In genomic region chr17:34381876-34382275, GRCm38 (mm10) we compare ENCODE assay signal across 32 mouse cellular contexts. TPM values are rescaled to one million over a fixed set of nuclear protein-coding genes. Genes with fewer than 3 reads are reported as not detected.
DNase-seq lines count a peak whose midpoint lies in the region; ATAC-seq and TF ChIP-seq lines count a peak whose summit lies in the region.
"Had no signal": no experiment of that assay in that cellular context is flagged by ENCODE, and none has a peak within 500 bp of the region (broad histone marks: within the 10 kb centered on the region; RNA-seq: fewer than 3 reads in every experiment).

No protein-coding gene starts in this region.

- no peaks in the 10 kb centered on the region for H3K4me1 ChIP-seq in heart, embryonic 10.5 days
- H3K4me1 ChIP-seq in forebrain, embryonic 13.5 days = 0 out of 2 replicates have a peak, but pooled peaks cover 3% of the 10 kb centered on the region
- H3K4me1 ChIP-seq: embryonic facial prominence, embryonic 12.5 days had no signal

- intact Hi-C loops in gastrocnemius, adult 2 months (cut with DNase I) = no loop called here

- WGBS in heart, embryonic 10.5 days = 69% methylated on average over 11 of the region's 11 CpGs
- 66% methylated on average over 11 of the region's 11 CpGs for WGBS in forebrain, embryonic 13.5 days

- no peaks in the 10 kb centered on the region for H3K9me3 ChIP-seq in heart, embryonic 10.5 days
- no peaks in the 10 kb centered on the region for H3K9me3 ChIP-seq in forebrain, embryonic 13.5 days (replicated peaks)
- H3K9me3 ChIP-seq: embryonic facial prominence, embryonic 12.5 days had no signal

- H3K4me3 ChIP-seq in heart, embryonic 10.5 days = no peak overlapping the region
- H3K4me3 ChIP-seq in gastrocnemius, adult 2 months = no peak overlapping the region
- H3K4me3 ChIP-seq in forebrain, embryonic 13.5 days = no peak overlapping the region
- H3K4me3 ChIP-seq: embryonic facial prominence, embryonic 12.5 days had no signal

- H3K9ac ChIP-seq in forebrain, embryonic 13.5 days = no peak overlapping the region
- H3K9ac ChIP-seq: embryonic facial prominence, embryonic 12.5 days had no signal

- no peak overlapping the region for H3K4me2 ChIP-seq in forebrain, embryonic 13.5 days
- H3K4me2 ChIP-seq: embryonic facial prominence, embryonic 12.5 days had no signal

- DNase-seq in heart, adult 11 months = peak; percentile 84
- no peak for DNase-seq in heart, embryonic 10.5 days (ENCODE audit: low spot score)
- peak; percentile 80 for DNase-seq in ES-CJ7 (ENCODE audit: low read depth, low spot score)
- peak; percentile 44 for DNase-seq in R1 (ENCODE audit: low read depth, low spot score)
- DNase-seq in gastrocnemius, adult 2 months = no peak
- DNase-seq in gastrocnemius, adult 18-20 months (ENCODE audit: low spot score) = no peak
- DNase-seq: adrenal gland, postnatal 10 days; adrenal gland, postnatal 25 days; B cell, adult 2 months; cerebellum, adult 11 months; cerebellum, adult 18-20 months; cerebellum, adult 8-10 months; cerebellum, adult 9-11 months; cerebellum, postnatal 14 days; cerebellum, postnatal 36 days; embryo, embryonic 11 days had no signal

- no peaks in the 10 kb centered on the region for H3K36me3 ChIP-seq in heart, embryonic 10.5 days
- H3K36me3 ChIP-seq in forebrain, embryonic 13.5 days (ENCODE audit: poor library complexity, severe bottlenecking) = no peaks in the 10 kb centered on the region
- H3K36me3 ChIP-seq: embryonic facial prominence, embryonic 12.5 days; G1E had no signal

- H3K27ac ChIP-seq in heart, embryonic 10.5 days = no peak overlapping the region
- no peak overlapping the region for H3K27ac ChIP-seq in gastrocnemius, adult 2 months
- H3K27ac ChIP-seq in forebrain, embryonic 13.5 days = no peak overlapping the region
- H3K27ac ChIP-seq: embryonic facial prominence, embryonic 12.5 days had no signal

- TF ChIP-seq CTCF in gastrocnemius, adult 2 months (IDR thresholded peaks at IDR 0.05) = no peak

- ATAC-seq in forebrain, embryonic 13.5 days = no peak
- ATAC-seq: activated CD4-positive, CD25-positive, alpha-beta regulatory T cell, adult 4 months; CD4-positive, CD25-positive, alpha-beta regulatory T cell, adult 4 months; forebrain, embryonic 14.5 days; forebrain, embryonic 16.5 days; Patski had no signal

- 0 out of 2 replicates have a peak, but pooled peaks cover 4% of the 10 kb centered on the region for H3K27me3 ChIP-seq in heart, embryonic 10.5 days (ENCODE audit: insufficient read depth, poor library complexity, severe bottlenecking)
- H3K27me3 ChIP-seq in forebrain, embryonic 13.5 days = no peaks in the 10 kb centered on the region; the same call in 1 of the 2 replicates
- H3K27me3 ChIP-seq: CH12.LX; embryonic facial prominence, embryonic 12.5 days had no signal

RNA-seq across cellular contexts. Expression of gene Btnl1, which starts 4.9 kb away (rescaled TPM):
- not detected in 2 replicates for polyA plus RNA-seq in heart, embryonic 10.5 days (2016; fragmentation: Nextera tagmentation; extraction: Ambion mirVana)
- not detected for total RNA-seq in gastrocnemius, adult 2 months (2021)
- total RNA-seq in gastrocnemius, adult 18-20 months (2021) = not detected
- not detected in 2 replicates for polyA plus RNA-seq in forebrain, embryonic 13.5 days (2015; fragmentation: Nextera tagmentation; extraction: Ambion mirVana)
- total RNA-seq: adrenal gland, adult 18-20 months; adrenal gland, postnatal 10 days; adrenal gland, postnatal 25 days; adrenal gland, postnatal 4 days; CH12.LX; common myeloid progenitor, adult 5-6 weeks had no signal
- polyA plus RNA-seq: activated CD4-positive, CD25-positive, alpha-beta regulatory T cell, adult 4 months; brain, embryonic 14.5 days; CD4-positive, CD25-positive, alpha-beta regulatory T cell, adult 4 months; embryonic facial prominence, embryonic 12.5 days; embryonic facial prominence, embryonic 14.5 days; forebrain, embryonic 11.5 days; forebrain, embryonic 14.5 days; forebrain, embryonic 16.5 days; frontal cortex, adult 2 months; G1E; Patski had no signal

RNA-seq across cellular contexts. Expression of gene BC051142, which starts 16.7 kb away (rescaled TPM):
- polyA plus RNA-seq in heart, embryonic 10.5 days (2016; fragmentation: Nextera tagmentation; extraction: Ambion mirVana) = 0.14 and 0.15 TPM in 2 replicates
- under 1 TPM in 1 of 2 experiments, not detected in 1; 0.43 TPM for total RNA-seq in gastrocnemius, adult 2 months (2021)
- total RNA-seq in gastrocnemius, adult 18-20 months (2021) = not detected
- polyA plus RNA-seq in forebrain, embryonic 13.5 days (2015; fragmentation: Nextera tagmentation; extraction: Ambion mirVana) = 2.4 and 2.6 TPM in 2 replicates
- polyA plus RNA-seq: G1E, Patski had no signal

RNA-seq across cellular contexts. Expression of gene Btnl2, which starts 27.3 kb away (rescaled TPM):
- polyA plus RNA-seq in heart, embryonic 10.5 days (2016; fragmentation: Nextera tagmentation; extraction: Ambion mirVana) = 0.05 TPM in 1 of 2 replicates, not detected in the other
- under 1 TPM; 0.18 to 0.20 TPM for total RNA-seq in gastrocnemius, adult 2 months (2021)
- under 1 TPM; 0.14 to 0.33 TPM for total RNA-seq in gastrocnemius, adult 18-20 months (2021)
- not detected in 2 replicates for polyA plus RNA-seq in forebrain, embryonic 13.5 days (2015; fragmentation: Nextera tagmentation; extraction: Ambion mirVana)
- total RNA-seq: common myeloid progenitor, adult 5-6 weeks had no signal
- polyA plus RNA-seq: embryonic facial prominence, embryonic 12.5 days; embryonic facial prominence, embryonic 14.5 days; forebrain, embryonic 11.5 days; forebrain, embryonic 14.5 days; forebrain, embryonic 16.5 days; frontal cortex, adult 2 months; G1E; Patski had no signal

RNA-seq across cellular contexts. Expression of gene H2-Eb2, which starts 56.4 kb away (rescaled TPM):
- polyA plus RNA-seq in heart, embryonic 10.5 days (2016; fragmentation: Nextera tagmentation; extraction: Ambion mirVana) = not detected in 2 replicates
- total RNA-seq in gastrocnemius, adult 2 months (2021) = not detected
- total RNA-seq in gastrocnemius, adult 18-20 months (2021) = not detected
- polyA plus RNA-seq in forebrain, embryonic 13.5 days (2015; fragmentation: Nextera tagmentation; extraction: Ambion mirVana) = not detected in 2 replicates
- total RNA-seq: adrenal gland, adult 18-20 months; adrenal gland, postnatal 25 days; adrenal gland, postnatal 4 days; common myeloid progenitor, adult 5-6 weeks had no signal
- polyA plus RNA-seq: embryonic facial prominence, embryonic 12.5 days; embryonic facial prominence, embryonic 14.5 days; forebrain, embryonic 11.5 days; forebrain, embryonic 14.5 days; forebrain, embryonic 16.5 days; frontal cortex, adult 2 months; G1E; Patski had no signal

Comparison
In these comparisons a context has a peak if more than half of its experiments do, and no peak if none do; other contexts are left out.
1. DNase-seq: peak in heart, adult 11 months (single experiment), ES-CJ7 (single experiment) and R1 (single experiment); none in heart, embryonic 10.5 days (single experiment), gastrocnemius, adult 2 months (single experiment) and gastrocnemius, adult 18-20 months (single experiment).